Mouse (Mus musculus): ENCODE data around the gene Nhlrc3.

DNA sequence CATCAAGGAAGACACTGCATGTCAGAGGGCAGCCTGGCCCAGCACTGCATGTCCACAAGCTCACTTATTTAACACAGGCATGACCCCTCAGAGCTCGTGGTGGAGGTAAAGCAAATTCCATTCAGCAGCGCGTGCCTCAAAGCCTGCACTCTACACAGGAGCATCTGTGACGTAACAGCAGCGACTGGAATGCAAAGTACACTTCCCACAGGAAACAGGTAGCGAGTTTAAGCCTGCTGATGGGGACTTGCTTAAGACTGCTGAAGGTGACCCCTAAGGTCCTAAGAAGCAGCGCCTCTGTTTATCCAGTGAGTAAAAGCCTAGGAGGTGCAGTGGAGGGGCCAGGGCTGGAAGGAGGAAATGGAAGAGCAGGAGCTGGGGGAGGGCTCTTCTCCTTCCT, 8.1 kb downstream of the Nhlrc3 start:
- no peak for TF ChIP-seq POLR2A (IDR thresholded peaks at IDR 0.05; ENCODE audit: control insufficient read depth, extremely low read depth, insufficient read depth, low read length, poor library complexity)
- TF ChIP-seq CTCF (IDR thresholded peaks at IDR 0.05; ENCODE audit: borderline replicate concordance, control insufficient read depth, extremely low read depth, insufficient read depth, low read length, poor library complexity) = no peak

All from thymus, adult 2 months (tissue).